Mouse (Mus musculus) embryonic facial prominence, embryonic 11.5 days (tissue): Measurements from ENCODE around the gene Olfr223. TPM values are rescaled to one million over a fixed set of nuclear protein-coding genes. Genes with fewer than 3 reads are reported as not detected.

Experiments
- ATAC-seq: fragments of 200-750 bp; cut with Nextera tagmentation; replicated peaks from 2 replicates; pipeline ENCODE4 v1.8.0; 2017; ENCODE audit warnings: low read depth; ENCODE audit not compliant: insufficient number of reproducible peaks, low FRiP score, low TSS enrichment
- DNase-seq: peaks from one replicate; pipeline ENCODE4 v3.0.0-alpha.2; 2015; ENCODE audit warnings: low spot score
- H3K27ac ChIP-seq: fragments of 300-500 bp; sonication (generic); replicated peaks from 2 replicates; pipeline ENCODE4 v1.5.1; 2014; ENCODE audit warnings: mild to moderate bottlenecking, low read depth, low read length, control low read depth
- H3K27me3 ChIP-seq: fragments of 300-500 bp; sonication (generic); 2 replicates; pipeline ENCODE4 v1.6.1; 2014; ENCODE audit warnings: mild to moderate bottlenecking, low read length, moderate library complexity, mixed read lengths; ENCODE audit not compliant: control insufficient read depth, insufficient read depth
- H3K36me3 ChIP-seq: fragments of 300-500 bp; sonication (generic); replicated peaks from 2 replicates; pipeline ENCODE4 v1.6.1; 2014; ENCODE audit warnings: low read depth, mild to moderate bottlenecking, low read length, moderate library complexity, mixed read lengths; ENCODE audit not compliant: control insufficient read depth, insufficient read depth
- H3K4me1 ChIP-seq: fragments of 300-500 bp; sonication (generic); 2 replicates; pipeline ENCODE4 v1.6.1; 2014; ENCODE audit warnings: low read length, mixed read lengths; ENCODE audit not compliant: control insufficient read depth, insufficient read depth
- H3K4me2 ChIP-seq: fragments of 300-500 bp; sonication (generic); 2 replicates; pipeline ENCODE4 v1.6.1; 2014; ENCODE audit warnings: low read depth, mild to moderate bottlenecking, control low read depth, low read length, moderate library complexity
- H3K4me3 ChIP-seq: fragments of 300-500 bp; sonication (generic); 2 replicates; pipeline ENCODE4 v1.5.1; 2014; ENCODE audit warnings: low read depth, low read length, control low read depth
- H3K9ac ChIP-seq: fragments of 300-500 bp; sonication (generic); replicated peaks from 2 replicates; pipeline ENCODE4 v1.6.1; 2014; ENCODE audit warnings: mild to moderate bottlenecking, control low read depth, low read length
- H3K9me3 ChIP-seq: fragments of 300-500 bp; sonication (generic); replicated peaks from 2 replicates; pipeline ENCODE4 v1.6.1; 2016; ENCODE audit warnings: mild to moderate bottlenecking, low read length, inconsistent platforms, mixed read lengths; ENCODE audit not compliant: control insufficient read depth
- WGBS: fragments of 180-500 bp; shearing (Covaris S2); extraction: QIAGEN DNeasy Blood & Tissue Kit; methylation state at CpG from one replicate; pipeline ENCODE4 v1.1.7; 2014; 5-methylcytosine and 5-hydroxymethylcytosine counted together
- polyA plus RNA-seq: library from polyadenylated mRNA; unstranded; fragments of >200 nt; fragmentation: Nextera tagmentation; extraction: Ambion mirVana; gene quantifications from 2 replicates; pipeline ENCODE4 v1.2.1, GENCODE M21; 2014

Gene Olfr223
- polyA plus RNA-seq, 1 experiment from 2014 or later = not detected

DNA sequence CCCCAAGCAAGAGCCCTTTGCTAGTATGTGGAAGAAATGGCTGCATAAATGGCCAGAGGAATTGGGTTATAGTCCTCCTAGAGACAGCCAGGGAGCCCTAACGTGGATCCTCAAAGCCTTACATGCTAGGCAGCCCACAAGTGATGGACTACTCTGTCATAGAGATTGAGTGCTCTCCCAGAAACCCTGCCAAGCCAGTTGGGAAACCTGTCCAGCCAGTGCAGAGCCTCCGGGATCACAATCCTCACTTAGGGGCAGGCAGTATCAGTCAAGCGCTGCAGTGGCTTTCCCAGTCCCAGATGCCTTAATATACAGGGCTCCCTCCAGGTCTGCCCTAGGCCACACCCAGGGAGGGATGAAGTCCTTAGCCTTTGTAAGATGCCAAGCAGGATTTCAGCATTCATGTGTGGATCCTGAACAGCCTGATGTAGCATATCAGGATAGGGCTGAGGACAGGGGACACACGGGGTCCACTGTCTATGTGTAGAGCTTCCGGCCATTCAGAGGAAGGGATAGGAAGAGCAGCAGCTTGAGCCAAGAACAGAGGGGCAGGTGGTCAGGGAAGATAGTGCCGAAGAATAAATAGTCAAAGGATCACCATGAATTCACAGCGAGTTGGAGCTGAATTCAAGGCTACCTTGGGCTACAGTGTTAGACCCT lies 41.0 kb upstream of the Olfr223 start:
- Histone ChIP-seq H3K9ac (no peak overlapping the region), H3K36me3 (no peaks in the 10 kb centered on the region), H3K9me3 (no peaks in the 10 kb centered on the region; the same call in 1 of the 2 replicates), H3K4me1 (no peaks in the 10 kb centered on the region), H3K27ac (no peak overlapping the region), H3K4me2 (no peak overlapping the region), H3K27me3 (no peaks in the 10 kb centered on the region), H3K4me3 (no peak overlapping the region)
- 77% methylated on average over 7 of the region's 7 CpGs for WGBS
- DNase-seq (peak; percentile 10), ATAC-seq (0 out of 2 replicates have a peak, but pooled peaks have one; percentile 18)

DNA sequence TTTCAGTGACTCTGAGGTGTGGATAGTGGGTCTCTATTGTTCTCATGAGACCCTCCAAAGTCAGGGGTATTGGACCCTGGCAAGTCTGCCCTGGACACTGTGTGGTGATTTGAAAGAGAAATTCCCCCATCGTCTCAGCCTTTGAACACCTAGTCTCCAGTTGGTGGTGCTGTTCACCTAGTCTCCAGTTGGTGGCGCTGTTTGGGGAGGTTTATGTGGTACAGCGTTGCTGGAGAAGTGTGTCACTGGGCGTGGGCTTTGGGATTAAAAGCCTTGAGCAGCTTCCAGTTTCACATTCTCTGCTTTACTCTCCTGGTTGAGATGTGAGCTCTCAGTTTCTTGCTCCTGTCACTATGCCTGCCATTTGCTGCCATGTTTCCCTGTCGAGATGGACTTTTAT lies 39.9 kb upstream of the Olfr223 start:
- no peak overlapping the region for H3K9ac ChIP-seq
- H3K4me1 ChIP-seq = no peaks in the 10 kb centered on the region
- no peak overlapping the region for H3K4me2 ChIP-seq
- H3K9me3 ChIP-seq = no peaks in the 10 kb centered on the region; the same call in 1 of the 2 replicates
- DNase-seq (peak; percentile 70), ATAC-seq (0 out of 2 replicates have a peak, but pooled peaks have one; percentile 48)
- H3K36me3 ChIP-seq = no peaks in the 10 kb centered on the region
- no peak overlapping the region for H3K4me3 ChIP-seq
- 26% methylated on average over 5 of the region's 5 CpGs for WGBS
- H3K27ac ChIP-seq = no peak overlapping the region
- H3K27me3 ChIP-seq = no peaks in the 10 kb centered on the region

DNA sequence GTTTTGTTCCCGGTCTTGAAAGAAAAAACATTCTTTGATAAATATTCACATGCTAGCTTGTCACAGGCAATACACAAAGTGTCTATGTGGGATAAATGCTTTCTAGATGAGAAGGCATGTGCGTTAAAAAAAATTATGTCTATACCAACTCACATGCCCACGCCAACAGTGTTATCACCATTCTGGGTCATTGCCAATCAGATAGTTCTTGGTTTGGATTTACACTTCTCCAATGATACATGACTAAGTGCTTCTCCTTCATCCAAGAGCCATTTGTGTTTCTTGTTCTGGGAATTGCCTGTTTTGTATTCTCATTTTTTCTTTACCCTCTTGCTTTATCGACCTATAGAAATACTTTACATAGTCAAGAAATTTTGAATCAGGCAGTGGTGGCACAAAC lies 38.9 kb upstream of the Olfr223 start:
- Histone ChIP-seq H3K4me3 (no peak overlapping the region), H3K36me3 (no peaks in the 10 kb centered on the region)

DNA sequence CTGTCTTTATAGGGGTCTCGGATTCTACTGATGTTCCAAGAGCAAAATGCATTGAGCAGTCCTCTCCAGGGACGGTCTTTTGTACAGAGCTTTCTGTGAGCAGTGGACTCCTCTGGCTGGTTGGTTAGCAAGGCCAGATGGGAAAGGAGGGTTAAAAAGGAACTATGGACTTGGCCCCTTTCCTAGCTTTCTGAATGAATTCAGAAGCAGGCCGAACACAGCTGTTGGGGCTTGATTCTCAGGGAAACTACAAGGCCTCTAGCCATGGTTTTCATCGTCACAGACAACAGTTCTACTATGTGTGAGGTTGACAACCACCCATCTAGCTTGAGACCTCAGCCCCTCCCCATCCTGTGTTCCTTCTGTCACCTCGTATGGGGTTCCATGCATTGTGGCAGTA lies 36.8 kb upstream of the Olfr223 start:
- Histone ChIP-seq H3K36me3 (no peaks in the 10 kb centered on the region), H3K4me3 (no peak overlapping the region), H3K9me3 (no peaks in the 10 kb centered on the region), H3K9ac (no peak overlapping the region), H3K4me1 (no peaks in the 10 kb centered on the region), H3K27ac (no peak overlapping the region), H3K27me3 (no peaks in the 10 kb centered on the region), H3K4me2 (no peak overlapping the region)
- WGBS = 84% methylated on average over 5 of the region's 5 CpGs
- DNase-seq (no peak), ATAC-seq (no peak)

More for the DNA sequence above, 38.9 kb upstream of the Olfr223 start:
- Histone ChIP-seq H3K27ac (no peak overlapping the region), H3K27me3 (no peaks in the 10 kb centered on the region), H3K9ac (no peak overlapping the region), H3K9me3 (no peaks in the 10 kb centered on the region), H3K4me2 (no peak overlapping the region), H3K4me1 (no peaks in the 10 kb centered on the region)
- ATAC-seq (no peak), DNase-seq (no peak)
- WGBS = 91% methylated on average over 4 of the region's 4 CpGs

DNA sequence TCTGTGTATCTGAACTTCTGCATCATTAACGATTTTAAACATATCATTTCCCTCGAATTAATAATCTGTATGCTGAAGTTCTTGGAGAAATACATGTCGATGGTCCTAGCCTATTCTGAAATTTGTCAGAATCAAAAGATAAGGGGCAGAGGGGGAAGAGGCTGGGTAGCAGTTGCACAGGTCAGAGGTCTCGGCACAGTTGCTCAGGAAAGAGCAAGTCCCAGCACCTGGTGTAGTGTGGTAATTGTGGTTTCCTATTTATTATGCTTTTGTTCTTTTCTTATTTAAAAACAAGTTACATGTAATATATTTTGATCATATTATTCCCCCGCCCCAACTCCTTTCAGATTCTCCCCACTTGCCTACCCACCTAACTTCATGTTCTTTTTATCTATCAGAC lies 35.1 kb upstream of the Olfr223 start:
- Histone ChIP-seq H3K9ac (no peak overlapping the region), H3K4me1 (no peaks in the 10 kb centered on the region), H3K27me3 (no peaks in the 10 kb centered on the region), H3K36me3 (no peaks in the 10 kb centered on the region), H3K4me3 (no peak overlapping the region), H3K27ac (no peak overlapping the region), H3K9me3 (no peaks in the 10 kb centered on the region), H3K4me2 (no peak overlapping the region)
- WGBS = 79% methylated on average over 5 of the region's 5 CpGs
- DNase-seq (no peak), ATAC-seq (no peak)

DNA sequence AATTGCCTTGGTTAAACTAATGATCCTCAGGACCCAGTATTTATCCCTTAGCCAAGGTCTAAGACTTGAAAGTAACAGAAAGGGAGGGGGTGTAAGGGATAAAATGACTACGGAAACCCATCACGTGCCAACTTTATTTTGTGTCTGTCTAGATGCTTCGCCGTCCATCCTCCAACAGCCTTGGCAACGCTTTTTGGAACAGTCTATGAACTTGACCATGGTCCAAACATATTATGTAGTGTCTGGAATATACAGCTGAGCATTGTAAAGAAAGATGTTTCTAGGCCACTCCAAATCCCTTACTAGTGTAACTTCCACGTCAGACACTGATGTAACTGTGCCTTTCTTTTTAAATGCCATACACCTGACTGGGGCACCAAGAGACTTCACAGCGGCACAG lies 33.1 kb upstream of the Olfr223 start:
- 88% methylated on average over 7 of the region's 7 CpGs for WGBS
- DNase-seq (no peak), ATAC-seq (no peak)
- no peak overlapping the region for H3K4me3 ChIP-seq
- H3K36me3 ChIP-seq = no peaks in the 10 kb centered on the region
- no peaks in the 10 kb centered on the region for H3K4me1 ChIP-seq
- H3K4me2 ChIP-seq = no peak overlapping the region
- H3K27me3 ChIP-seq = no peaks in the 10 kb centered on the region
- no peak overlapping the region for H3K27ac ChIP-seq
- H3K9me3 ChIP-seq = no peaks in the 10 kb centered on the region
- no peak overlapping the region for H3K9ac ChIP-seq

DNA sequence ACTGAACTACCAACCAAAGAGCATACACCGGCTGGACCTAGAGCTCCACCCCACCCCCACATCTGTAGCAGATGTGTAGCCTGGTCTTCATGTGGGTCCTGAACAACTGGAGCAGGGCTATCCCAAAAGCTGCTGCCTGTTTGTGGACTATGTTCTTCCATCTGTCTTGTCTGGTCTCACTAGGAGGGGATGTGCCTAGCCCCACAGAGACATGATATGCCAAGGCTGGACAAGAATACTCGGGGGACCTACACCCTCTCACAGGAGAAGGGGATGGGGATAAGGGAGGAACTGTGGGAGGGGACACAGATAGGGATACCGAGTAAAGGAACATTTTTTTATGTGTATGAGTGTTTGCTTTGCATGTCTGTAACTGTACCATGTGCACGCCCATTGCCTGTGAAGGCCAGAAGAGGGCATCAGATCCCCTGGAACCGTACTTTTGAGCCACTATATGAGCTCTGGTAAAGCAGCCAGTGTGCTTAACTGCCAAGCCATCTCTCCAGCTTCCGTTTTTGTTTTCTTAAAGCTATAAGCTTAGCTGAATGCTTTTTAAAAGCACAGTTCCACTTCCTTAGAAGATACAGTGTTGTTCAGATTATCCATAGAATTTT lies 31.0 kb upstream of the Olfr223 start:
- H3K36me3 ChIP-seq = no peaks in the 10 kb centered on the region
- no peak overlapping the region for H3K9ac ChIP-seq
- H3K27ac ChIP-seq = no peak overlapping the region
- no peaks in the 10 kb centered on the region for H3K4me1 ChIP-seq
- ATAC-seq (no peak), DNase-seq (peak; percentile 68)
- 34% methylated on average over 6 of the region's 6 CpGs for WGBS
- no peaks in the 10 kb centered on the region for H3K9me3 ChIP-seq
- no peak overlapping the region for H3K4me2 ChIP-seq
- no peak overlapping the region for H3K4me3 ChIP-seq
- no peaks in the 10 kb centered on the region for H3K27me3 ChIP-seq

DNA sequence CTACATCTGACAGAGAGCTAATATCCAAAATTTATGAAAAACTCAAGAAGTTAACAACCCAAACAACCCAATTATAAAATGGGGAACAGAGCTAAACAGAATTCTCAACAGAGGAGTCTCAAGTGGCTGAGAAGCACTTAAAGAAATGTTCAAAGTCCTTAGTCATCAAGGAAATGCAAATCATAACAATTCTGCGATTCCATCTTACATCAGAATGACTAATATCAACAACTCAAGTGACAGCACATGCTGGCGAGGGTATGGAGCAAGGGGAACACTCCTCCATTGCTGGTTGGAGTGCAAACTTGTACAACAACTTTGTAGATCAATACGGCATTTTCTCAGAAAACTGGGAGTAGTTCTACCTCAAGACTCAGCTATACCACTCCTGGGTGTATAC lies 29.1 kb upstream of the Olfr223 start:
- Histone ChIP-seq H3K9ac (no peak overlapping the region), H3K9me3 (no peaks in the 10 kb centered on the region), H3K4me3 (no peak overlapping the region), H3K27me3 (no peaks in the 10 kb centered on the region), H3K27ac (no peak overlapping the region), H3K4me2 (no peak overlapping the region), H3K36me3 (no peaks in the 10 kb centered on the region), H3K4me1 (no peaks in the 10 kb centered on the region)
- no peak for ATAC-seq
- no peak for DNase-seq
- WGBS = 75% methylated on average over 3 of the region's 3 CpGs
